ENCODE assay signal across 22 mouse cellular contexts in genomic region chr16:33072871-33073557, GRCm38 (mm10). TPM values are rescaled to one million over a fixed set of nuclear protein-coding genes. Genes with fewer than 3 reads are reported as not detected.
A peak's percentile ranks its signal among the peaks of the same experiment; 100 is the strongest.
DNase-seq lines count a peak whose midpoint lies in the region; ATAC-seq and TF ChIP-seq lines count a peak whose summit lies in the region.
"Had no signal": no experiment of that assay in that cellular context is flagged by ENCODE, and none has a peak within 500 bp of the region (broad histone marks: within the 10 kb centered on the region; RNA-seq: fewer than 3 reads in every experiment).

No protein-coding gene starts in this region.

- no peak for TF ChIP-seq POLR2A in spleen, adult 2 months (IDR thresholded peaks at IDR 0.05; ENCODE audit: low read depth, low read length)
- TF ChIP-seq POLR2A in CH12.LX (IDR thresholded peaks at IDR 0.05; ENCODE audit: low read depth, low read length) = no peak

- no peak overlapping the region for H3K27ac ChIP-seq in kidney, embryonic 14.5 days (ENCODE audit: low read depth, low read length)
- H3K27ac ChIP-seq in spleen, adult 2 months (ENCODE audit: insufficient read depth, low read length) = peak overlapping the region; percentile 37; the same call in 1 of the 2 replicates
- H3K27ac ChIP-seq in CH12.LX (ENCODE audit: insufficient read depth, low read depth) = peak overlapping the region; percentile 3; the same call in 1 of the 2 replicates
- no peak overlapping the region for H3K27ac ChIP-seq in forebrain, embryonic 10.5 days
- H3K27ac ChIP-seq: forebrain, embryonic 12.5 days; hindbrain, embryonic 15.5 days; neural tube, embryonic 12.5 days had no signal

- TF ChIP-seq CTCF in spleen, adult 2 months (IDR thresholded peaks at IDR 0.05; ENCODE audit: extremely low read depth, insufficient read depth, insufficient read length, insufficient replicate concordance) = no peak
- TF ChIP-seq CTCF in CH12.LX (conservative IDR thresholded peaks at IDR 0.05 in 1 of 2, IDR thresholded peaks at IDR 0.05 in 1 of 2; ENCODE audit: low read depth in 2 of 2, low read length in 2 of 2) = peak in 1 of 2 experiments; percentile 82; a peak in 3 of 4 replicates

- peak; percentile 11 for DNase-seq in kidney, adult 11 months
- DNase-seq in spleen, adult 2 months (ENCODE audit: low read depth in 1 of 2, low spot score in 2 of 2) = peak; percentile 32 to 56
- no peak for DNase-seq in spleen, adult 12 weeks (ENCODE audit: low spot score)
- DNase-seq in CH12.LX (ENCODE audit: extremely low read depth) = peak; percentile 72
- peak; percentile 59 to 69 for DNase-seq in spleen, postnatal 36 days (ENCODE audit: low spot score in 2 of 2)
- no peak for DNase-seq in forebrain, embryonic 10.5 days (ENCODE audit: extremely low spot score, low spot score)
- DNase-seq in frontal cortex, postnatal 36 days (ENCODE audit: low spot score in 2 of 2) = no peak
- DNase-seq: adrenal gland, adult 8-10 months; cerebellum, adult 11-12 months; cerebellum, postnatal 25 days; gastrocnemius, postnatal 36 days; heart, postnatal 14 days; layer of hippocampus, postnatal 36 days; liver; liver, postnatal 0 days; lung, postnatal 14 days; right cerebral cortex, postnatal 25 days had no signal

- H3K9me3 ChIP-seq in kidney, embryonic 14.5 days (ENCODE audit: control insufficient read depth, low read length) = no peaks in the 10 kb centered on the region
- no peaks in the 10 kb centered on the region for H3K9me3 ChIP-seq in CH12.LX (replicated peaks; ENCODE audit: low read length)
- H3K9me3 ChIP-seq in forebrain, embryonic 10.5 days = no peaks in the 10 kb centered on the region
- H3K9me3 ChIP-seq: forebrain, embryonic 12.5 days; hindbrain, embryonic 15.5 days; neural tube, embryonic 12.5 days had no signal

- no peak overlapping the region for H3K4me3 ChIP-seq in kidney, embryonic 14.5 days (ENCODE audit: low read length)
- no peak overlapping the region for H3K4me3 ChIP-seq in spleen, adult 2 months (ENCODE audit: extremely low read depth, insufficient read depth, insufficient read length)
- peak overlapping the region; percentile 22 to 49 (median 48) for H3K4me3 ChIP-seq in CH12.LX (replicated peaks in 1 of 3; ENCODE audit: low read depth in 2 of 3, low read length in 2 of 3, poor library complexity in 1 of 3)
- H3K4me3 ChIP-seq in forebrain, embryonic 10.5 days = no peak overlapping the region
- H3K4me3 ChIP-seq: forebrain, embryonic 12.5 days; hindbrain, embryonic 15.5 days; neural tube, embryonic 12.5 days had no signal

- peak; percentile 76 for TF ChIP-seq EP300 in CH12.LX (IDR thresholded peaks at IDR 0.05; ENCODE audit: low read length)

- no peak overlapping the region for H3K9ac ChIP-seq in kidney, embryonic 14.5 days (ENCODE audit: low read depth, low read length)
- H3K9ac ChIP-seq in CH12.LX (ENCODE audit: insufficient read depth, low read depth) = 0 out of 2 replicates have a peak overlapping the region, but pooled peaks have one; percentile 25
- H3K9ac ChIP-seq: forebrain, embryonic 12.5 days; hindbrain, embryonic 15.5 days; liver, postnatal 0 days; neural tube, embryonic 12.5 days had no signal

- no peak for ATAC-seq in kidney, embryonic 14.5 days (ENCODE audit: low FRiP score, low TSS enrichment)
- ATAC-seq: liver, postnatal 0 days had no signal

- H3K79me2 ChIP-seq in CH12.LX (replicated peaks; ENCODE audit: control insufficient read depth, extremely low read depth, insufficient read depth, poor library complexity, severe bottlenecking) = no peaks in the 10 kb centered on the region

- TF ChIP-seq RAD21 in CH12.LX (IDR thresholded peaks at IDR 0.05; ENCODE audit: low read depth, low read length) = peak; percentile 66

- WGBS in kidney, embryonic 14.5 days = 76% methylated on average over 6 of the region's 6 CpGs
- WGBS in spleen, adult 2 months = 63% methylated on average over 6 of the region's 6 CpGs
- 93% methylated on average over 6 of the region's 6 CpGs for WGBS in forebrain, embryonic 10.5 days

- H3K4me2 ChIP-seq in kidney, embryonic 14.5 days (replicated peaks; ENCODE audit: low read depth, low read length) = no peak overlapping the region
- peak overlapping the region; percentile 72; the same call in 1 of the 2 replicates for H3K4me2 ChIP-seq in CH12.LX (ENCODE audit: insufficient read depth, low read depth, poor library complexity, severe bottlenecking)
- H3K4me2 ChIP-seq: forebrain, embryonic 12.5 days; heart, embryonic 11.5 days; hindbrain, embryonic 15.5 days; neural tube, embryonic 12.5 days had no signal

- dilution Hi-C loops in CH12.LX (cut with MboI; ENCODE audit: extremely low pct_ligation_motif_present, extremely low pct_unique_long_range_greater_than_20kb, low sequenced_read_pairs) = no loop called here

- peaks cover 9% of the 10 kb centered on the region for H3K36me3 ChIP-seq in kidney, embryonic 14.5 days (ENCODE audit: control insufficient read depth, insufficient read depth, low read length)
- H3K36me3 ChIP-seq in spleen, adult 2 months (ENCODE audit: control insufficient read depth, insufficient read depth, low read length) = no peaks in the 10 kb centered on the region
- H3K36me3 ChIP-seq in CH12.LX (replicated peaks in 1 of 2; ENCODE audit: control insufficient read depth in 1 of 2, insufficient read depth in 1 of 2, low read length in 1 of 2) = peaks cover 3 to 6% of the 10 kb centered on the region in 2 experiments
- peaks cover 95% of the 10 kb centered on the region for H3K36me3 ChIP-seq in forebrain, embryonic 10.5 days (replicated peaks)

- in situ Hi-C loops in CH12.LX (cut with MboI; ENCODE audit: low pct_ligation_motif_present, low pct_unique_long_range_greater_than_20kb, low sequenced_read_pairs) = no loop called here

- H3K4me1 ChIP-seq in kidney, embryonic 14.5 days (ENCODE audit: control insufficient read depth, insufficient read depth, low read length) = no peaks in the 10 kb centered on the region
- peaks cover 3% of the 10 kb centered on the region; the same call in 1 of the 2 replicates for H3K4me1 ChIP-seq in spleen, adult 2 months (ENCODE audit: control insufficient read depth, insufficient read depth, insufficient read length)
- H3K4me1 ChIP-seq in CH12.LX (ENCODE audit: control insufficient read depth in 1 of 2, insufficient read depth in 2 of 2) = peaks cover 12 to 56% of the 10 kb centered on the region in 2 experiments
- H3K4me1 ChIP-seq in forebrain, embryonic 10.5 days = no peaks in the 10 kb centered on the region
- H3K4me1 ChIP-seq: forebrain, embryonic 12.5 days; hindbrain, embryonic 15.5 days; neural tube, embryonic 12.5 days had no signal

- H3K27me3 ChIP-seq in kidney, embryonic 14.5 days (ENCODE audit: control insufficient read depth, insufficient read depth, low read length) = no peaks in the 10 kb centered on the region
- H3K27me3 ChIP-seq in spleen, adult 2 months (ENCODE audit: control insufficient read depth, insufficient read depth, low read length) = no peaks in the 10 kb centered on the region
- no peaks in the 10 kb centered on the region for H3K27me3 ChIP-seq in CH12.LX (replicated peaks)
- no peaks in the 10 kb centered on the region for H3K27me3 ChIP-seq in forebrain, embryonic 10.5 days (ENCODE audit: poor library complexity, severe bottlenecking)
- H3K27me3 ChIP-seq: forebrain, embryonic 12.5 days; hindbrain, embryonic 15.5 days; neural tube, embryonic 12.5 days had no signal

TF ChIP-seq in CH12.LX, 34 proteins besides CTCF, POLR2A, EP300 and RAD21 (continues in another document):
- TF ChIP-seq ELF1 (IDR thresholded peaks at IDR 0.05; ENCODE audit: low read depth, low read length) (0 out of 2 replicates have a peak, but pooled peaks have one; percentile 7), BHLHE40 (IDR thresholded peaks at IDR 0.05; ENCODE audit: low read depth, low read length) (no peak; the same call in 1 of the 2 replicates), MAZ (IDR thresholded peaks at IDR 0.05; ENCODE audit: low read depth, low read length) (peak; percentile 63; the same call in 1 of the 2 replicates), MAFK (IDR thresholded peaks at IDR 0.05; ENCODE audit: insufficient replicate concordance, low read length) (no peak), MEF2A (IDR thresholded peaks at IDR 0.05; ENCODE audit: borderline replicate concordance, low read depth, low read length) (peak; percentile 81), CHD2 (IDR thresholded peaks at IDR 0.05; ENCODE audit: low read length) (no peak), TBP (conservative IDR thresholded peaks at IDR 0.05; ENCODE audit: low read depth, low read length) (no peak; the same call in 1 of the 2 replicates), MXI1 (IDR thresholded peaks at IDR 0.05; ENCODE audit: low read depth, low read length) (no peak; the same call in 1 of the 2 replicates), ETS1 (conservative IDR thresholded peaks at IDR 0.05; ENCODE audit: low read depth, low read length) (no peak; the same call in 1 of the 2 replicates), USF2 (conservative IDR thresholded peaks at IDR 0.05; ENCODE audit: low read depth, low read length) (no peak), TCF12 (IDR thresholded peaks at IDR 0.05; ENCODE audit: low read depth, low read length) (0 out of 2 replicates have a peak, but pooled peaks have one; percentile 34), ZMIZ1 (IDR thresholded peaks at IDR 0.05; ENCODE audit: low read depth, low read length) (no peak), SMC3 (IDR thresholded peaks at IDR 0.05; ENCODE audit: low read depth, low read length) (peak; percentile 54)

RNA-seq across cellular contexts. Expression of gene Lmln, which starts 10.7 kb away (rescaled TPM):
- 1.5 and 5.0 TPM in 2 replicates for polyA plus RNA-seq in kidney, embryonic 14.5 days (2014; fragmentation: Nextera tagmentation; extraction: Ambion mirVana)
- 0.53 and 1.3 TPM in 2 replicates for polyA plus RNA-seq in spleen, adult 2 months (2012; rRNA removed)
- total RNA-seq in CH12.LX (2012; rRNA removed) (3.2 and 3.7 TPM in 2 replicates), CH12.LX (2014; rRNA removed) (1.5 and 1.7 TPM in 2 replicates)
- polyA plus RNA-seq in CH12.LX (2012; ENCODE audit: insufficient read length, low read depth) = 2.6 and 3.2 TPM in 2 replicates
- 4.5 and 5.9 TPM in 2 replicates for polyA plus RNA-seq in forebrain, embryonic 10.5 days (2016; fragmentation: Nextera tagmentation; extraction: Ambion mirVana)

RNA-seq across cellular contexts. Expression of gene Rpl35a, which starts 16.8 kb away (rescaled TPM):
- 1,051 and 1,546 TPM in 2 replicates for polyA plus RNA-seq in kidney, embryonic 14.5 days (2014; fragmentation: Nextera tagmentation; extraction: Ambion mirVana)
- polyA plus RNA-seq in spleen, adult 2 months (2012; rRNA removed) = 198 and 203 TPM in 2 replicates
- 3,875 and 4,003 TPM in 2 replicates for total RNA-seq in CH12.LX (2012; rRNA removed)
- 5,433 and 7,521 TPM in 2 replicates for total RNA-seq in CH12.LX (2014; rRNA removed)
- 3,182 and 3,281 TPM in 2 replicates for polyA plus RNA-seq in CH12.LX (2012; ENCODE audit: insufficient read length, low read depth)
- polyA plus RNA-seq in forebrain, embryonic 10.5 days (2016; fragmentation: Nextera tagmentation; extraction: Ambion mirVana) = 1,017 and 1,037 TPM in 2 replicates

RNA-seq across cellular contexts. Expression of gene Iqcg, which starts 17.0 kb away (rescaled TPM):
- polyA plus RNA-seq in kidney, embryonic 14.5 days (2014; fragmentation: Nextera tagmentation; extraction: Ambion mirVana) = 5.1 and 5.6 TPM in 2 replicates
- polyA plus RNA-seq in spleen, adult 2 months (2012; rRNA removed) = 0.02 and 0.05 TPM in 2 replicates
- total RNA-seq in CH12.LX (2012; rRNA removed) = 3.4 and 5.0 TPM in 2 replicates
- 7.3 and 13.0 TPM in 2 replicates for total RNA-seq in CH12.LX (2014; rRNA removed)
- 21.8 and 31.3 TPM in 2 replicates for polyA plus RNA-seq in CH12.LX (2012; ENCODE audit: insufficient read length, low read depth)
- 3.6 and 3.9 TPM in 2 replicates for polyA plus RNA-seq in forebrain, embryonic 10.5 days (2016; fragmentation: Nextera tagmentation; extraction: Ambion mirVana)

Comparison
In these comparisons a context has a peak if more than half of its experiments do, and no peak if none do; other contexts are left out.
1. DNase-seq: peak in kidney, adult 11 months (single experiment), spleen, adult 2 months (2 of 2), CH12.LX (single experiment) and spleen, postnatal 36 days (2 of 2); none in spleen, adult 12 weeks (single experiment), forebrain, embryonic 10.5 days (single experiment) and frontal cortex, postnatal 36 days (0 of 2).
2. H3K27ac ChIP-seq: peak in spleen, adult 2 months (single experiment) and CH12.LX (single experiment); none in kidney, embryonic 14.5 days (single experiment) and forebrain, embryonic 10.5 days (single experiment).
3. H3K4me3 ChIP-seq: peak in CH12.LX (3 of 3); none in kidney, embryonic 14.5 days (single experiment), spleen, adult 2 months (single experiment) and forebrain, embryonic 10.5 days (single experiment).